Mouse (Mus musculus) stomach, embryonic 14.5 days (tissue): ENCODE results near the gene Nes. TPM values are rescaled to one million over a fixed set of nuclear protein-coding genes. Genes with fewer than 3 reads are reported as not detected.

Experiments used
- ATAC-seq: fragments of 200-750 bp; cut with Nextera tagmentation; 2 replicates; pipeline ENCODE4 v1.8.0; 2017; ENCODE audit warnings: low read depth, moderate TSS enrichment; ENCODE audit not compliant: insufficient number of reproducible peaks, insufficient read depth, low FRiP score
- H3K27ac ChIP-seq: fragments of 300-500 bp; sonication (generic); 2 replicates; pipeline ENCODE4 v1.5.1; 2014; ENCODE audit warnings: mild to moderate bottlenecking, low read length, moderate library complexity, mixed read lengths
- H3K27me3 ChIP-seq: fragments of 300-500 bp; sonication (generic); 2 replicates; pipeline ENCODE4 v1.6.1; 2014; ENCODE audit warnings: low read length, control low read depth, mixed read lengths; ENCODE audit not compliant: control insufficient read depth, insufficient read depth
- H3K36me3 ChIP-seq: fragments of 300-500 bp; sonication (generic); 2 replicates; pipeline ENCODE4 v1.6.1; 2014; ENCODE audit warnings: mild to moderate bottlenecking, control low read depth, low read length, moderate library complexity, mixed read lengths; ENCODE audit not compliant: control insufficient read depth, insufficient read depth
- H3K4me1 ChIP-seq: fragments of 300-500 bp; sonication (generic); 2 replicates; pipeline ENCODE4 v1.6.1; 2014; ENCODE audit warnings: low read length, control low read depth, mixed read lengths; ENCODE audit not compliant: control insufficient read depth, insufficient read depth
- H3K4me2 ChIP-seq: fragments of 300-500 bp; sonication (generic); replicated peaks from 2 replicates; pipeline ENCODE4 v1.6.1; 2014; ENCODE audit warnings: low read depth, low read length, control low read depth
- H3K4me3 ChIP-seq: fragments of 300-500 bp; sonication (generic); 2 replicates; pipeline ENCODE4 v1.5.1; 2014; ENCODE audit warnings: low read depth, low read length, control low read depth
- H3K9ac ChIP-seq: fragments of 300-500 bp; sonication (generic); replicated peaks from 2 replicates; pipeline ENCODE4 v1.6.1; 2014; ENCODE audit warnings: low read depth, mild to moderate bottlenecking, control low read depth, low read length, moderate library complexity, mixed read lengths
- H3K9me3 ChIP-seq: fragments of 300-500 bp; sonication (generic); 2 replicates; pipeline ENCODE4 v1.6.1; 2016; ENCODE audit warnings: low read depth, low read length, control low read depth; ENCODE audit not compliant: control insufficient read depth
- WGBS: fragments of 180-500 bp; shearing (Covaris S2); extraction: QIAGEN DNeasy Blood & Tissue Kit; methylation state at CpG from one replicate; pipeline ENCODE4 v1.1.7; 2014; 5-methylcytosine and 5-hydroxymethylcytosine counted together
- polyA plus RNA-seq: library from polyadenylated mRNA; unstranded; fragments of >200 nt; fragmentation: Nextera tagmentation; extraction: Ambion mirVana; gene quantifications from 2 replicates; pipeline ENCODE4 v1.2.1, GENCODE M21; 2014

Gene Nes
- polyA plus RNA-seq, 1 experiment from 2014 or later = 10.5 TPM

DNA sequence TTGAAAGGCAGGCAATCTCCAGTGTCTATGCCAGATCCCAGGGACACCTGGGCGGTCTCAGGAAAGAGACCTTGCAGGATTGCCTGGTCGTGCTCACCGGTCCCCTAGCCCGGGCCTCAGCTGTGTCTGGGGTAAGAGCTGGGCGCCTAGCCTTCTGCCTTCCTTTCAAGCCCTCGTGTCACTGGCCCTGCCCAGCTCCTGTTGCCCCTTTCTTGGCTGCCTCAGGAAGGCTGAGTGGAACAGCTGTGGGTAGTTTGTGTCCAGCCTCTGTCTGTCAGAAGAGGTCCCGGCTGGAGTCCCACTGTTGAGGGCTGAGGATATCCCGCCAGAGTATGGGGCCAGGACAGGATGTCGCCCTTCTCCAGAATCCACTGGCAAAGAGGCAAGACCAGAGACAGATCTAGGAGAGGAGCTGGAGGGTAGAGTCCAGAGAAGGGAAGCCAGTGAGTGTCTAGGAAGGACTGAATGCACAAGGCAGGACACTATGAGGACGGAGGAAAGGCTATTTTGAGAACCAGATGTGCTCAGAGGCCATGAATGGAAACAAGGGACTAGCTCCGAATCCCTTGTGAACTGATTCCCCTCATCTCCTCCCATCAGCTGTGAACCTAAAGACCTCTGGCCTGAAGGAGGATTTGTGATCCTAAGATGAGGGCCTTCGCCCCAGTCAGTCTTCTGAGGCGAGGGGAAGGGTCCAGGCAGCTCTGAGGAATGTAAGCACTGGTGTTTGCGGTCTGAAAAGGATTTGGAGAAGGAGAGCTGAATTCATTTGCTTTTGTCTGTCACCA lies 2.9 kb downstream of the Nes start:
- peak overlapping the region; percentile 93 for H3K4me2 ChIP-seq
- peaks cover 38% of the 10 kb centered on the region for H3K4me1 ChIP-seq
- H3K9ac ChIP-seq = 0 out of 2 replicates have a peak overlapping the region, but pooled peaks have one; percentile 0
- WGBS = 45% methylated on average over 14 of the region's 14 CpGs
- H3K4me3 ChIP-seq = peak overlapping the region; percentile 3; the same call in 1 of the 2 replicates
- no peaks in the 10 kb centered on the region for H3K9me3 ChIP-seq
- no peak for ATAC-seq
- H3K27ac ChIP-seq = peak overlapping the region; percentile 52; the same call in 1 of the 2 replicates
- H3K27me3 ChIP-seq = no peaks in the 10 kb centered on the region
- no peaks in the 10 kb centered on the region; the same call in 1 of the 2 replicates for H3K36me3 ChIP-seq

DNA sequence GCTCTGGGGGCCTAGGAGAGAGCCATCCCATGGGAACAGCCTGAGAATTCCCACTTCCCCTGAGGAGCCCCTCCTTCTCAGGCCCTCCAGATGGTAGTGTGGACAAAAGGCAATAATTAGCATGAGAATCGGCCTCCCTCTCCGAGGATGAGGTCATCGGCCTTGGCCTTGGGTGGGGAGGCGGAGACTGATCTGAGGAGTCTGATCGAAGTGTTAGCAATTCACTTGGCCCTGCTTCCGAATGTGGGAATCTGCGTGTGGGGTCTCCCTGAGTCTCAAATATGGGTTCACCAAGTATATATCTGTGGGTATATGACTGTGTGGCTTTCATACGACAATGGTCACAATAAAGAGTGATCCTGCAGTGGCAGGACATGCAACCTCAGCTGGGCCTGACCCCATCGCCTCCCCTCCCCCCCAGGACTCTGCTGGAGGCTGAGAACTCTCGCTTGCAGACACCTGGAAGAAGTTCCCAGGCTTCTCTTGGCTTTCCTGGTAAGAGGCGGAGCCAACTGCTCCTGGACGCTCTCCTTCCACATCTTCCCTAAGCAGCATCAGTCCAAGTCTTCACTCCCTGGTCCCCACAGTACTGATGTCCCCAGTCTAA lies 3.6 kb downstream of the Nes start:
- WGBS = 29% methylated on average over 12 of the region's 12 CpGs
- H3K27me3 ChIP-seq = no peaks in the 10 kb centered on the region
- peaks cover 38% of the 10 kb centered on the region for H3K4me1 ChIP-seq
- peak overlapping the region; percentile 93 for H3K4me2 ChIP-seq
- H3K36me3 ChIP-seq = no peaks in the 10 kb centered on the region; the same call in 1 of the 2 replicates
- no peak for ATAC-seq
- H3K27ac ChIP-seq = peak overlapping the region; percentile 52; the same call in 1 of the 2 replicates
- 0 out of 2 replicates have a peak overlapping the region, but pooled peaks have one; percentile 0 for H3K9ac ChIP-seq
- no peaks in the 10 kb centered on the region for H3K9me3 ChIP-seq
- H3K4me3 ChIP-seq = no peak overlapping the region

DNA sequence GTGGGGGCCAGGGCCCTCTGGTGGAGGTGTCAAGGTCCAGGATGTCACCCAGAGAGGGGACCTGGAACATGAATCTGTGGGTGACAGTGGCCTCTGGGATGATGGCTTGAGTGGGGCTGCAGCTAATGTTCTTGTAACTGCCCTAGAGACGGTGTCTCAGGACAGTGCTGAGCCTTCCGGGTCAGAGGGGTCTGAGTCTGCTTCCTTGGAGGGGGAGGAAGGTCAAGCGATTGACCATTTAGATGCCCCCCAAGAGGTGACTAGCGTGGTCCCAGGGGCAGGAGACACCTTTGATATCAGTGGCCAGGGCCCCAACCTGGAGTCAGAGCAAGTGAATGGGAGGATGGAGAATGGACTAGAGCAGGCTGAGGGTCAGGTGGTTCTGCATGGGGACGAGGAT lies 8.6 kb downstream of the Nes start:
- Histone ChIP-seq H3K27me3 (no peaks in the 10 kb centered on the region), H3K4me1 (peaks cover 36% of the 10 kb centered on the region), H3K4me3 (no peak overlapping the region), H3K9ac (no peak overlapping the region), H3K36me3 (no peaks in the 10 kb centered on the region; the same call in 1 of the 2 replicates), H3K9me3 (no peaks in the 10 kb centered on the region), H3K4me2 (no peak overlapping the region), H3K27ac (no peak overlapping the region)
- WGBS = 81% methylated on average over 5 of the region's 5 CpGs
- ATAC-seq = no peak

DNA sequence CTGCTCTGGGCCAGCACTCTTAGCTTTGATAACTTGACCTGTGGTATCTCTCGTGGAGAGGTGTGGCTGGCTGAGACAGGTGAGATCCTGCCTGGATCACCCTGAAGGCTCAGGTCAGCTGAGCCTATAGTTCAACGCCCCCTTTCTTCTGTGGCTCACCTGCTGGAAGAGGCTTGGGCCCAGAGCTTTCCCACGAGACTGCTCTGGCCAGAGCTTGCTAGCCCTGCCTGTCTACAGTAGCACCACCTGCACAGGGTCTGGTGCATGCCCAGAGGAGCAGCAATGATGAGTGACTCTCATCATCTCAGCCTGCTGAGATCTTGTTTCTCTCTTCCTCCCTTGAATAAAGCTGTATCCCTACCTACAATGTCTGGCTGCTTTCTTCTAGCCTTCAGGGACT lies 9.2 kb downstream of the Nes start:
- 48% methylated on average over 3 of the region's 3 CpGs for WGBS
- Histone ChIP-seq H3K9me3 (no peaks in the 10 kb centered on the region), H3K9ac (no peak overlapping the region), H3K4me3 (no peak overlapping the region), H3K4me2 (no peak overlapping the region), H3K27me3 (no peaks in the 10 kb centered on the region), H3K27ac (no peak overlapping the region), H3K36me3 (no peaks in the 10 kb centered on the region; the same call in 1 of the 2 replicates), H3K4me1 (peaks cover 33% of the 10 kb centered on the region)
- ATAC-seq = no peak

DNA sequence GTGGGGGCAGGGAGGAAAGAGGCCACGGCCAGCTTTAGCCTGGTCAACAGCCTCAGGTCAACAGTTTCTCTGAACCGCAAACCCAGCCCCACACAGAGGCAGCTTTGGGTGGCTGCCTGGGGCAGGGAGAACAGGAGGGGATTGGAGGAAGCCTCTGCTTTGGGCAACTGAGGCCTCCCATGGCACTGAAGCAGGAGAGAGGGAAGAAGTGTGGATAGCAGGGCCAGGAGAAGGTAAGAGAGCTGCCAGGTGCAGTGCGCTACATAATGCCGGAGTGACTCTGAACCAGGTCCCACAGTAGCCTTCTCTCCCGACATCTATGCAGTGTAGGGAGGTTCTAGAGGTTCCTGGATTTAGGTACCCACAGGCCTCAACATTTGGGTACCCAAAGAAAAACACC lies 9.8 kb downstream of the Nes start:
- Histone ChIP-seq H3K9ac (no peak overlapping the region), H3K36me3 (no peaks in the 10 kb centered on the region; the same call in 1 of the 2 replicates), H3K27me3 (no peaks in the 10 kb centered on the region), H3K4me3 (no peak overlapping the region), H3K4me1 (peaks cover 37% of the 10 kb centered on the region), H3K9me3 (no peaks in the 10 kb centered on the region), H3K27ac (no peak overlapping the region), H3K4me2 (no peak overlapping the region)
- ATAC-seq = no peak
- WGBS = 59% methylated on average over 5 of the region's 5 CpGs

DNA sequence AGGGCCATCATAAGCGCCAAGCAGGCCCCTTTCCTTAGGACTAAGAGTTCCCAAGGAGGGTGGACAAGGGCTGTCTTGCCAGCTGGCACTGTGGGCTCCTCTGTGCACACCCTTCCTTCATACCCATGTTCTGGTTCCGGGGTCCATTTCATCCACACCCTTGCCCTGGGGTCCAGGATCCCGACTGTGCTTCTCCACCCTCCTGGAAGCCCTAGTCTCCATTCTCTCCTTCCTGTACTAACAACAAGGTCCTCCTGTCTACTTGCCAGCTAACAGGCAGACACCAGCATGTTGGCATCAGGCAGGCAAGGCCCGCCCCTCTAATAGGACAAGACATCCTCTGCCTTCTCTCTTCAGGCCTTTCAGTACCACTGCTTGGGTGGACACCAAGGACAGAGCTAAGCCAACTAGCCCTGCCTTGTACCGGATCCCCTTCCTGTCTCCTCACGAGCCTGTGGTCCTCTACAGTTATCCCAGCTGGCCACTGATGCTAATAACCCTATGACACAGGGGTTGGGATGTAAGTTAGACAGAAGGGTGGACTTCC lies 10.4 kb downstream of the Nes start:
- H3K4me1 ChIP-seq = peaks cover 42% of the 10 kb centered on the region
- no peak overlapping the region for H3K4me3 ChIP-seq
- no peaks in the 10 kb centered on the region for H3K27me3 ChIP-seq
- H3K36me3 ChIP-seq = no peaks in the 10 kb centered on the region; the same call in 1 of the 2 replicates
- H3K9ac ChIP-seq = no peak overlapping the region
- no peak for ATAC-seq
- H3K4me2 ChIP-seq = no peak overlapping the region
- 80% methylated on average over 6 of the region's 6 CpGs for WGBS
- peak overlapping the region; percentile 94; the same call in 1 of the 2 replicates for H3K27ac ChIP-seq
- no peaks in the 10 kb centered on the region for H3K9me3 ChIP-seq

DNA sequence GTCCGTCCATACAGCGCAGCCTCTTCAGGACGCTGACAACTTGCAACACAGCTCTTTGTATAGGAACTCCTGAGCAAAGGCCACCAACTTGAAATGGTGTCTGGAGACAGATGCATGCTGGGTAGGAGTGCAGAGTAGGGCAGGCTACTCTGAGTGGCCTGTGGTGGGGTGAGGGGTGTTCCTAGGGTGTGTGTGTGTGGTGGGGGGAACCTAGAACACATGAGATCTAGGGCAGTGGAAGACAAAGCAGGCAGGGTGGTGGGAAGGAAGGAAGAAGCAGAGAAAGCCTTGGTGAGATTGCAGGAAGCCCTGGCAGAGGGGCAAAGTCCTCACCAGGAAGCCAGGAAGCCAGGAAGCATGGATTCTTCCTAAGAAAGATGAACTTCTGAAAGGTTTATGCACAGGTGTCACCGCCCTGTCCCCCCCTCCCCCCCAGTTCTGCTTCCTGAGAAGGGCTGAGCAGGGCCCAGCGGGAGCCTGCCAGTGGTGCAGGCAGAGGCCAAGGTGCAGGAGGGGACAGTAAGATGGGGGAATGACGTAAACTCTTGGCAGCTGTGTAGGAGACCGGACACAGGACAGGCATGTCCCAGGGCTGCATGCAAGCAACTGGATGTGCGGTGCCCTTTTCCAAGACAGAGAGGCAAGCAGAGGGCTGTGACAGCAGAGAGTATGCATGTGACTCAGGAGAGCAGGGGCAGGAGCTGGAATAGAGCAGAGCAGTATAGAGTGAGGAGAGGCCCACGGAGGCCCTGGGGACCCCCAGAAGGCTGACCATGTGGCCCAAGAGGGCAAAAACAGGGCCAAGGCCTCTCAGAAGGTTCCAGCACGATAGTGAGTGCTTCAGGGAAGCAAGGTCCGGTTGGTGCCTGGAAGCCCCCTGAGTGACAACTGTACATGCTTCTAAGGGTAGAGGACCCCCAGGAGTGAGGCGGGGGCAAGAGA lies 11.3 kb downstream of the Nes start:
- no peak overlapping the region for H3K4me3 ChIP-seq
- no peaks in the 10 kb centered on the region for H3K27me3 ChIP-seq
- no peaks in the 10 kb centered on the region for H3K9me3 ChIP-seq
- 0 out of 2 replicates have a peak overlapping the region, but pooled peaks have one; percentile 0 for H3K9ac ChIP-seq
- peak overlapping the region; percentile 94 for H3K27ac ChIP-seq
- 28% methylated on average over 12 of the region's 12 CpGs for WGBS
- peaks cover 46% of the 10 kb centered on the region for H3K4me1 ChIP-seq
- ATAC-seq = 0 out of 2 replicates have a peak, but pooled peaks have one; percentile 11
- no peaks in the 10 kb centered on the region; the same call in 1 of the 2 replicates for H3K36me3 ChIP-seq
- H3K4me2 ChIP-seq = peak overlapping the region; percentile 32
